Mouse (Mus musculus) liver, embryonic 14.5 days (tissue): ENCODE measurements around the gene Repin1.

ENCODE experiments used
- CTCF ChIP-seq: IDR thresholded peaks from 2 replicates; pipeline ENCODE4 v1.5.1; 2016; ENCODE audit warnings: antibody characterized with exemption, low read depth, control low read depth
- EP300 ChIP-seq: IDR thresholded peaks from 2 replicates; pipeline ENCODE4 v1.6.1; 2016; ENCODE audit warnings: antibody characterized with exemption, low read depth

DNA sequence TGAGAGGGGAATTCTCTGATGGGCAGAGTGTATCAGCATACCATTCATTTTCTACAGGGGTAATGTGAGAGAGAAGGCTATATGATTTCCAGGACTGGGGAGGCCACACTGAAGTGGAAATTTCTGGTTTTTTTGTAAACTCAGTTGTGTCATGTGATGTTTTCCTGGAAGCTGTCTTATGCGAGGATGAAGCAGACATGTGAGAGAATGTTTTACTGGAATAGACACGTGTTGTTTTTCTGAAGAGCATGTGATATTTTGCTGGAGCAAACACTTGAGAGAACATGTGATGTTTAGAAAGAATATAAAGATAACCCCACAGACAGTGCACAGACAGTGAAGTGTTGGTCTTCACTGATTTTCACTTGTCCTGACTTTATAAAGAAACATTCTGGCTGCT, 44.9 kb downstream of the Repin1 start:
- TF ChIP-seq CTCF: no peak
- TF ChIP-seq EP300: no peak
